Mouse (Mus musculus) ES-E14 (cell line): ENCODE measurements around the gene 1700067P10Rik. TPM values are rescaled to one million over a fixed set of nuclear protein-coding genes. Genes with fewer than 3 reads are reported as not detected.

Source experiments
- DNase-seq: peaks from one replicate; pipeline ENCODE4 v3.0.0-alpha.2; 2013; ENCODE audit warnings: low read depth, low spot score
- H3K27ac ChIP-seq: 2 replicates; pipeline ENCODE4 v1.5.1; 2012; ENCODE audit warnings: low read depth, mild to moderate bottlenecking, low read length, moderate library complexity, mixed read lengths; ENCODE audit not compliant: poor library complexity, insufficient read depth, severe bottlenecking
- H3K36me3 ChIP-seq: 2 replicates; pipeline ENCODE4 v1.6.1; 2012; ENCODE audit warnings: mild to moderate bottlenecking, low read length, moderate library complexity, mixed read lengths; ENCODE audit not compliant: control insufficient read depth, poor library complexity, insufficient read depth, severe bottlenecking
- H3K4me1 ChIP-seq, 2 experiments: fragments of 150-350 bp in 1 of 2; sonication (generic) in 1 of 2; 2 replicates each; pipeline ENCODE4 v1.6.1; 2012; ENCODE audit warnings: low read length in 2 of 2, mild to moderate bottlenecking in 1 of 2, mixed read lengths in 1 of 2; ENCODE audit not compliant: control insufficient read depth in 2 of 2, insufficient read depth in 2 of 2, poor library complexity in 1 of 2
- H3K4me3 ChIP-seq, 2 experiments: fragments of 150-350 bp in 1 of 2; sonication (generic) in 1 of 2; 2 replicates each; pipeline ENCODE4 v1.5.1; 2012; ENCODE audit warnings: low read length in 2 of 2, low read depth in 1 of 2, mild to moderate bottlenecking in 1 of 2, mixed read lengths in 1 of 2; ENCODE audit not compliant: insufficient read depth in 1 of 2, poor library complexity in 1 of 2, severe bottlenecking in 1 of 2
- H3K9ac ChIP-seq: 2 replicates; pipeline ENCODE4 v1.6.1; 2012; ENCODE audit warnings: low read depth, mild to moderate bottlenecking, low read length, mixed read lengths; ENCODE audit not compliant: poor library complexity, insufficient read depth, severe bottlenecking
- H3K9me3 ChIP-seq: fragments of 150-350 bp; sonication (generic); 2 replicates; pipeline ENCODE4 v1.6.1; 2012; ENCODE audit warnings: low read depth, mild to moderate bottlenecking, low read length; ENCODE audit not compliant: control insufficient read depth, insufficient read depth
- CHD2 ChIP-seq: IDR thresholded peaks from 2 replicates; pipeline ENCODE4 v1.6.1; 2014; ENCODE audit warnings: mild to moderate bottlenecking, low read depth, low read length, inconsistent platforms
- HCFC1 ChIP-seq: IDR thresholded peaks from 2 replicates; pipeline ENCODE4 v1.6.1; 2012; ENCODE audit warnings: low read length, inconsistent platforms, borderline replicate concordance; ENCODE audit not compliant: insufficient read depth
- MAFK ChIP-seq: IDR thresholded peaks from 2 replicates; pipeline ENCODE4 v1.6.1; 2014; ENCODE audit warnings: mild to moderate bottlenecking, low read depth, low read length, inconsistent platforms; ENCODE audit not compliant: insufficient read depth
- ZC3H11A ChIP-seq: IDR thresholded peaks from 2 replicates; pipeline ENCODE4 v1.6.1; 2012; ENCODE audit warnings: low read depth, mild to moderate bottlenecking, inconsistent platforms, low read length, borderline replicate concordance
- ZNF384 ChIP-seq: IDR thresholded peaks from 2 replicates; pipeline ENCODE4 v1.6.1; 2012; ENCODE audit warnings: low read depth, low read length, inconsistent platforms
- in situ Hi-C, 2 experiments: fragments of 600-800 bp; cut with MboI; formaldehyde crosslinking; loops; one replicate each; pipeline ENCODE4 v1.15.1; 2025; ENCODE audit warnings: low sequenced_read_pairs in 2 of 2, inconsistent platforms in 1 of 2; ENCODE audit not compliant: unreplicated experiment in 2 of 2
- total RNA-seq: library from RNA; depleted of rRNA; stranded (reverse); fragments of 300-350 nt; gene quantifications from 2 replicates; pipeline ENCODE4 v1.2.3, GENCODE M21; 2012

The 1700067P10Rik gene
- total RNA-seq, 1 experiment = not detected

DNA sequence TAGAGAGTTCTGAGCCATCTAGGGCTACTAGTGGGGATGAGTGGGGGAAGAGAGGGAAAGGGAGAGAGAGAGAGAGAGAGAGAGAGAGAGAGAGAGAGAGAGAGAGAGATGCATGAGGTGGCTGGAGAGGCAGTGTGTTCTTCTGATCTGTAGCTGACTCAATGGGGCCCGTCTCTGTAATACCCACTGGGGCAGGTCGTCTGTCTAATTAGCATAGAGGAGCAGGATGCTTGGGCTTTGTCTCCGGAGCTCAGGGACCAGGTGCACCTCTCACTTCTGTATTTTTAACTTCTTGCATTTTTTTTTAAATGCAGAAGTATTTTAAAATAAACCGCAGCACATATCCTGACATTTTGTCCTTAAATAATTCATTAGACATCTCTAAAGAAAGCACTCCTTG is 18.2 kb downstream of the 1700067P10Rik start:
- Histone ChIP-seq H3K36me3 (no peaks in the 10 kb centered on the region), H3K9ac (no peak overlapping the region), H3K9me3 (no peaks in the 10 kb centered on the region), H3K4me3 (no peak overlapping the region), H3K27ac (no peak overlapping the region), H3K4me1 (peaks cover 0 to 7% of the 10 kb centered on the region in 2 experiments; a peak in 1 of 4 replicates)
- TF ChIP-seq ZNF384 (no peak), MAFK (no peak), CHD2 (no peak), ZC3H11A (no peak), HCFC1 (no peak)
- in situ Hi-C loops = no loop called here
- no peak for DNase-seq

DNA sequence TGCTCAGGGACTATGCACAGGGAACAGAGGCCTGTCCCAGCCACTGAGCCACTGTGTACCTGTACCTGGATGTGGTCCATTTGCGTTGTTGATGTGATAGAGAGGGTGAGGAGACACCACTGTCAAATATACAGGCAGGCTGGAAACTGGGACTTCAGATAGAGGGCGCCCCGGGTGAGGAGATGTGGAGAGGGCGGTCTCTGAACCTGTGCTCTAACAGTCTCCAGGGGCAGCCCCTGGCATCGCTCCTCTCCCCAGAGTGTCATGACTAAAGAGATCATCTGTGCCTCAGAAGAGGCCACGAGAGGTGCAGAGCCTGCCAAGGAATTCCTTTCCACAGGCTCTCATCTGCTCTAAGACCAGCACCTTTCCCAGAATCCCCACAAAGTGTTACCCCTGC is 18.7 kb downstream of the 1700067P10Rik start:
- no peak overlapping the region for H3K27ac ChIP-seq
- H3K36me3 ChIP-seq = no peaks in the 10 kb centered on the region
- TF ChIP-seq ZNF384 = no peak
- TF ChIP-seq CHD2 = no peak
- TF ChIP-seq ZC3H11A = no peak
- TF ChIP-seq MAFK = no peak
- H3K9me3 ChIP-seq = no peaks in the 10 kb centered on the region
- in situ Hi-C loops = no loop called here
- peaks cover 0 to 7% of the 10 kb centered on the region in 2 experiments; a peak in 1 of 4 replicates for H3K4me1 ChIP-seq
- DNase-seq = no peak
- H3K4me3 ChIP-seq = no peak overlapping the region
- no peak overlapping the region for H3K9ac ChIP-seq

DNA sequence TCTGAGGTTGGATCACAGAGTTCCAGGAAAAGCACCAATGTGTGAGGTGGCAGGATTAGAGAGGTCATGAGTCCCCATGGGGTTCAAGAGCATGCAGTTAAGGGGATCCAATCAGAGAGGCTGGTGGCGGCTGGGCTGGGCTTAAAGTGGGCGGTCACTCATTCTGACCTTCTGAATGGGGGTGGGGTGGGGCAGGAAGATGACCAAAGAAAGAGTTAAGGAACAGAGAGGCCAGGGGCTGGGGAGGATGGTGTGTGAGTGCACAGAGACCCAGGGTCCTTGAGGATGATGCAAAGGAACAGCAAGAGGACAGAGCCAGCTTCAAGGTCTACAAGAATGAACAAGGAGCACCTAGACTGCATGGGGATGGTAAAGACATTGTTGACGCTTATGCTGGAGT is 19.4 kb downstream of the 1700067P10Rik start:
- Histone ChIP-seq H3K27ac (no peak overlapping the region), H3K9me3 (no peaks in the 10 kb centered on the region), H3K4me1 (peaks cover 0 to 7% of the 10 kb centered on the region in 2 experiments; a peak in 1 of 4 replicates), H3K36me3 (no peaks in the 10 kb centered on the region), H3K4me3 (no peak overlapping the region), H3K9ac (no peak overlapping the region)
- in situ Hi-C loops = no loop called here
- TF ChIP-seq CHD2 = no peak
- no peak for TF ChIP-seq ZC3H11A
- TF ChIP-seq ZNF384 = no peak
- TF ChIP-seq HCFC1 = no peak
- no peak for DNase-seq

DNA sequence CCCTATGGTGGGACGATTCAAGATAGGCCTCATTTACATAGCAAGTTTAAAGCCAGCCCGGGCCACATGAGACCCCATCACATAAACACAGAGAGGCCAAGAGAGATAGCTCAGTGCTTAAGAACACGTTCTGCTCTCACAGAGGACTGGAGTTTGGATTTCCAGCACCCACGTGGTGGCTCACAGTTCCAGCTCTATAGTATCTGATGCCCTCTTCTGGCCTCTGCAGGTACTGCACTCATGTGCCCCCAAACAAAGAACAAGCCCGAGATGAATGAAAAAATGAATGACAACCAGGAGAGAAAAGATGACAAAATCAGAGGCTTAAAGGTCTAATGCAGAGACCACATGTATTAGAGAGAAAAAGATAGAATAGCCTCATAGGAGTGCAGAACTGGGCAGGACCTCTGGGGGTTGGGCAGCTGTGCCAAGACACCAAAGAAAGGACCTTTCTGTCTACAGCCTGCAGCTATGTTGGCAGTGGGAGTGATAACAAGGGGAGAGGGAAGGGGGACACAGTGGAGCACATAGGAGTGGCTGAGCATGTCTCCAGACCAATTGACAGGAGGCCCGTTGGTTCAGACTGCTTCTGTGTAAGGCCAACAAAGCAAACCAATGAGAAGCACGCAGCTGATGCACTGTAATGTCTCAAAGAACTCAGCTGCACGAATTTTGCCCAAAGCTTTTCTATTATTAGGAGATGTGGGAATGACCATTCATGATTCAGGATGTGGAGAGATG is 21.6 kb downstream of the 1700067P10Rik start:
- H3K4me3 ChIP-seq = no peak overlapping the region
- H3K9ac ChIP-seq = no peak overlapping the region
- H3K9me3 ChIP-seq = no peaks in the 10 kb centered on the region
- no peak overlapping the region for H3K27ac ChIP-seq
- no peaks in the 10 kb centered on the region for H3K36me3 ChIP-seq
- in situ Hi-C loops = no loop called here
- TF ChIP-seq MAFK (no peak), ZC3H11A (peak; percentile 63; the same call in 1 of the 2 replicates)
- peaks cover 0 to 7% of the 10 kb centered on the region in 2 experiments; a peak in 1 of 4 replicates for H3K4me1 ChIP-seq
- peak; percentile 65 for DNase-seq

DNA sequence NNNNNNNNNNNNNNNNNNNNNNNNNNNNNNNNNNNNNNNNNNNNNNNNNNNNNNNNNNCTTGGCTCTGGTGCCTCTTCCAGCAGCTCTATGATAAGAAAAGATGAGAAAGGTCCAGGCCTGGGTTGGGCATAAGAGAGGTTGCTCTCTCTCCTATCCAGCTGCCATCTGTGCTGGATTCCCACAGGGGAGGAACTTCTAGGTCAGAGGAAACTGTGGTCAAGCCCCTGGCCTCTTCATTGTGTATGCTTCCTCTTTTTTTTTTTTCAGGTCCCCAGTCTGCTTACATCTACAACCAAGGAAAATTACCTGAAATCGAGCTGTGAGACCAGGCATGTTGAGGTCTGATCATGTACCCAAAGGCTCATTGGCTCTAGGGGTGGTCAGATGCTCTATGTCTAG is 29.5 kb downstream of the 1700067P10Rik start:
- in situ Hi-C loops = no loop called here
- TF ChIP-seq ZC3H11A (no peak), CHD2 (no peak), ZNF384 (no peak), MAFK (no peak), HCFC1 (no peak)
- no peaks in the 10 kb centered on the region for H3K36me3 ChIP-seq
- H3K27ac ChIP-seq = no peak overlapping the region
- no peaks in the 10 kb centered on the region for H3K9me3 ChIP-seq
- H3K4me3 ChIP-seq = no peak overlapping the region
- no peak for DNase-seq
- H3K4me1 ChIP-seq = 0 out of 4 replicates have a peak, but pooled peaks cover 0 to 2% of the 10 kb centered on the region in 2 experiments
- no peak overlapping the region for H3K9ac ChIP-seq
